Mouse (Mus musculus) G1E (cell line): ENCODE data around the gene Litaf. TPM values are rescaled to one million over a fixed set of nuclear protein-coding genes. Genes with fewer than 3 reads are reported as not detected.

Source experiments
- ATAC-seq: 2 replicates; pipeline ENCODE4 v1.8.0; 2016; ENCODE audit warnings: mild to moderate bottlenecking; ENCODE audit not compliant: insufficient number of reproducible peaks, poor library complexity, low FRiP score, severe bottlenecking; ENCODE audit errors: extremely low read depth
- DNase-seq: peaks from one replicate; pipeline ENCODE4 v3.0.0; 2012; ENCODE audit warnings: low spot score
- H3K27me3 ChIP-seq: 2 replicates; pipeline ENCODE4 v1.6.1; 2012; ENCODE audit warnings: mild to moderate bottlenecking, low read length, inconsistent platforms; ENCODE audit not compliant: insufficient read depth
- H3K36me3 ChIP-seq: replicated peaks from 2 replicates; pipeline ENCODE3; 2012; ENCODE audit warnings: mild to moderate bottlenecking, inconsistent platforms
- H3K4me1 ChIP-seq: 2 replicates; pipeline ENCODE4 v1.6.1; 2012; ENCODE audit warnings: low read depth, low read length, inconsistent platforms, mixed read lengths; ENCODE audit not compliant: insufficient read depth
- H3K4me3 ChIP-seq: 2 replicates; pipeline ENCODE4 v1.5.1; 2012; ENCODE audit warnings: low read depth, mild to moderate bottlenecking, inconsistent platforms, low read length, moderate library complexity, mixed read lengths
- H3K9me3 ChIP-seq: replicated peaks from 2 replicates; pipeline ENCODE4 v1.6.1; 2012; ENCODE audit warnings: inconsistent platforms
- CTCF ChIP-seq: IDR thresholded peaks from 2 replicates; pipeline ENCODE4 v1.5.1; 2012; ENCODE audit warnings: low read depth, low read length, inconsistent platforms, mixed read lengths
- GATA1 ChIP-seq: IDR thresholded peaks from 2 replicates; pipeline ENCODE4 v1.6.1; 2012; ENCODE audit warnings: borderline replicate concordance, low read length, inconsistent platforms, mixed read lengths
- GATA2 ChIP-seq: IDR thresholded peaks from 2 replicates; pipeline ENCODE4 v1.6.1; 2012; ENCODE audit warnings: low read depth, low read length, inconsistent platforms, borderline replicate concordance
- POLR2AphosphoS5 ChIP-seq: IDR thresholded peaks from 2 replicates; pipeline ENCODE4 v1.6.1; 2012; ENCODE audit warnings: low read depth, low read length, inconsistent platforms; ENCODE audit not compliant: insufficient replicate concordance
- TAL1 ChIP-seq: conservative IDR thresholded peaks from 2 replicates; pipeline ENCODE4 v1.6.1; 2012; ENCODE audit warnings: low read depth, low read length, inconsistent platforms, mixed read lengths
- polyA plus RNA-seq: library from polyadenylated mRNA; stranded (reverse); fragments of >175 nt; gene quantifications from 2 replicates; pipeline ENCODE4 v1.2.3, GENCODE M21; 2012
- total RNA-seq, 2 experiments: library from RNA; stranded (forward) in 1 of 2; stranded (reverse) in 1 of 2; fragments of 200-1000 nt in 1 of 2; fragments of >200 nt in 1 of 2; fragmentation: Nextera tagmentation in 1 of 2; gene quantifications; 2 replicates each; pipeline ENCODE4 v1.2.3; 2014 to 2017

Gene Litaf
- total and polyA plus RNA-seq, 3 experiments: 0.13 to 0.87 TPM; not detected in 1

DNA sequence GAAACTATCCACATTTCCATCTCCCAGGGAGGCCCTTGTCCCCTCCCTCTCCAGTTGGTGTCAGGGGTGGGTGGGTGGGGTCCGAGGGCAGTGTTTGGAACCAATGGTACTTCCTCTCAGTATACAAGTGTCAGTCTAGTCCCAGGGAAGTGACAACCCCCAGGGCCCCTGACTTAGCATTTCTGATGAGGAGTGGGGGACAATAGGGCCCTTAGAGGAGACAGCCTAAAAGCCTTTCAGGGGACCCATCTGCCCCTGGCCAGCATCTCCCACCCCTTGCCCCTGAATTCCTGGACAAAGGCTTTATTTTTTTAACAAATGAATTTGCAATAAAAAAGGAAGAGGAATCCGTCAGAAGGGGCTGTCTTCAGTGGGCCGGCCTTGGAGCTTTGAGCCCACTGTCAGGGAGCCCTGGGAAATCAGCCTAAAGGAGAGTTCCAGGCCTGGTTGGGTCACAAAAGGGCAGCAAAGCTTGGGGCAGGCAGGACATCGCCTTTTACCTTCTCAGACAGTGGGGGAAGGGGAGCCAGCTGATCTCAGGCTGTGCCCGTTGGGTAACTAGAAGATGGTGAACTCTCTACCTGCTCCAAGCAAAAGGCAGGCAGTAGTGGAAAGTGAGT lies 129.1 kb downstream of the Litaf start:
- DNase-seq (no peak), ATAC-seq (no peak)
- Histone ChIP-seq H3K9me3 (no peaks in the 10 kb centered on the region), H3K27me3 (peaks cover 9% of the 10 kb centered on the region), H3K36me3 (no peaks in the 10 kb centered on the region), H3K4me3 (no peak overlapping the region), H3K4me1 (no peaks in the 10 kb centered on the region)
- TF ChIP-seq TAL1: no peak
- no peak for TF ChIP-seq CTCF
- TF ChIP-seq GATA2: no peak
- TF ChIP-seq POLR2AphosphoS5: no peak

GRCm38 (mm10) chr16:10934047-10934446 lies 131.9 kb downstream of the Litaf start:
- no peaks in the 10 kb centered on the region for H3K9me3 ChIP-seq
- DNase-seq (no peak), ATAC-seq (no peak)
- H3K27me3 ChIP-seq: peaks cover 6% of the 10 kb centered on the region
- TF ChIP-seq GATA1 (no peak), TAL1 (no peak), CTCF (no peak), GATA2 (no peak), POLR2AphosphoS5 (no peak)
- H3K4me1 ChIP-seq: no peaks in the 10 kb centered on the region
- no peaks in the 10 kb centered on the region for H3K36me3 ChIP-seq
- no peak overlapping the region for H3K4me3 ChIP-seq

DNA sequence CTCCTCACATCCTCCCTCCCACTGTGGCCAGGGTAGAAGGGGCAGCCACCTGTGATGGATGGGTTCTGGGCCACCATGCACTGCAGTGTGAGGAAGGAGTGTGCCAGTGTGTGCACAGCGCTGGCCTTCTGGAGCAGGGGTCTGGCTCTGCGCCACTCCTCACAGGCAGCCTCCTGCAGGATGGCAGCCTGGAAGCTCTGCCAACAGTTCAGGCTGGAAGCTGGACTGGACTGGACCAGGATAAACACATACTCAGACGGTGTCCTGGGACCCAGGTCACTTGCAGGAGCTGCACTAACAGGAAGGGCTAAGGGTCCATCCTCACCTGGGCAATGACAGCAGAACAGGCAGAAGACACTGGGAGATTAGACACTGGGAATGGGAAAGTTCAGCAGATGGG lies 132.6 kb downstream of the Litaf start:
- DNase-seq (no peak), ATAC-seq (no peak)
- Histone ChIP-seq H3K36me3 (no peaks in the 10 kb centered on the region), H3K4me1 (no peaks in the 10 kb centered on the region), H3K9me3 (no peaks in the 10 kb centered on the region), H3K4me3 (no peak overlapping the region), H3K27me3 (peaks cover 6% of the 10 kb centered on the region; the same call in 1 of the 2 replicates)
- TF ChIP-seq TAL1 (no peak), GATA1 (no peak), GATA2 (no peak), CTCF (no peak), POLR2AphosphoS5 (no peak)

DNA sequence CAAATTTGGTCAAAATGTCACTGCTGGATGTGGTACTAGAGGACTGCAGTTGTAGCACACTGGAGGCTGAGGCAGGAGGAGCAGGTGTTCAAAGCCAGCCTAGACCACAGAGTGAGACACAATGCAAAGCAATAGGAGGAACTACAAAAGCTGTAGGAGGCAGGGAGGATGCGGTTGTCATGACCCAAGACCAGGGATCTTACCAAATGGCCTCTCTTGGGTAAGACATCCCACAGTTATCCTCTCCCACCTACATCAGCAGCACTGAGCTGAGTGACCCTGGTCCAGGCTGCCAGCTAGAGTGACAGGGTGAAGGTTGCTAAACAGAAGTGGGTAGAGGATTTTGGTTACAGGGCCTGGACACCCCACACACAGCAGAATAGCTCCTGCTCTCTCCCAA lies 138.9 kb downstream of the Litaf start:
- ATAC-seq (no peak), DNase-seq (no peak)
- Histone ChIP-seq H3K36me3 (no peaks in the 10 kb centered on the region), H3K4me1 (no peaks in the 10 kb centered on the region), H3K9me3 (no peaks in the 10 kb centered on the region), H3K27me3 (peaks cover 4% of the 10 kb centered on the region; the same call in 1 of the 2 replicates), H3K4me3 (no peak overlapping the region)
- TF ChIP-seq POLR2AphosphoS5 (no peak), CTCF (no peak), GATA1 (no peak), GATA2 (no peak), TAL1 (no peak)

DNA sequence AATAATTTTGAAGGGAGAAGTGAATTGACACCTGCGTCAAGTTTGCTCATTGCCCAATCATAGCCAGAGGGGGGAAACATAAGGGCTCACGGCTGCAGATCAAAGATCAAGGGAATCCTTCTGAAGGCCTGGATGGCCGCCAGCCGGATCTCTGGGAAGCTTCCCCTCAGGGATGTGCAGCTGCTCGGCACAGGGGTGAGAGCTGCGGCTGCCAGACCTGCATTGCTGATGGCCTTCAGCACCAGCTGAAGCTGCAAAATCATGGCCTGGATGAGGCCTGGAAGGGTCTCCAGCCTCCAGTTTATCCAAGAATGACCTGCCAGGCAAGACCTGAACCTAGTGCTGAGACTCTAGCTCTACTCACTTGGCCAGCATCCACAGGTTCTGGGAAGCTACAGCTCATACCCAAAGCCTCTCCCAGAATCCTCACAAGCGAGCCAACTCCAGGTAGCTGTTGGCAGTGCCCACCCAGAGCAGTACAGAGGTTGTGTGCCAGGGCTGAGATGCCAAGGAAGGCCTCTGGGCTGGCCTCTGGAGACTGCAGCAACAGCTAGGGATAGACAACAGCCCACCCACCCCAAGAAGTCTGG lies 140.3 kb downstream of the Litaf start:
- DNase-seq: no peak
- H3K4me3 ChIP-seq: no peak overlapping the region
- H3K36me3 ChIP-seq: no peaks in the 10 kb centered on the region
- H3K27me3 ChIP-seq: peaks cover 4% of the 10 kb centered on the region; the same call in 1 of the 2 replicates
- no peak for TF ChIP-seq CTCF
- no peak for TF ChIP-seq TAL1
- TF ChIP-seq GATA1: no peak
- no peak for TF ChIP-seq GATA2
- TF ChIP-seq POLR2AphosphoS5: no peak
- H3K9me3 ChIP-seq: no peaks in the 10 kb centered on the region
- ATAC-seq: no peak
- no peaks in the 10 kb centered on the region for H3K4me1 ChIP-seq

DNA sequence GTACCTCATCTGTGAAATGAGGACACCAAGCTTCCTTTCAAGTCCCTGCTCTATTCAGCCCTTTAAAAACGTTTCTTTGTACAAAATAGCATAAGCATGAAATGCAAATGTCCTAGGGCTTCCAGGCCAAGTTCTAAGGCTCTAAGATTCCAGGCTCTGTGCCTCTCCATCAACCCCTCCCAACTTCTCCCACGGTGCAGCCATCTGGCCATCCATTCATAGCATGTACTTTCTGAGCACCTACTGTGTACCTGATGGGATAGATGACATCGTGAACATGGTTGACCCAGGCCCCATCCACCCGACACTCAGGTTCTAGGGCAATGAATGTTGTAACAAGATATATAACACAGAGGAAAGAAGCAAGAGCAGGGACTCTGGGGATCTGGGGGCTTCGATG lies 142.4 kb downstream of the Litaf start:
- Histone ChIP-seq H3K36me3 (no peaks in the 10 kb centered on the region), H3K4me3 (no peak overlapping the region), H3K9me3 (no peaks in the 10 kb centered on the region), H3K4me1 (no peaks in the 10 kb centered on the region), H3K27me3 (peaks cover 4% of the 10 kb centered on the region; the same call in 1 of the 2 replicates)
- no peak for ATAC-seq
- DNase-seq: no peak
- no peak for TF ChIP-seq POLR2AphosphoS5
- no peak for TF ChIP-seq GATA1
- TF ChIP-seq TAL1: no peak
- no peak for TF ChIP-seq CTCF
- TF ChIP-seq GATA2: no peak
